Mouse (Mus musculus): ENCODE data around the gene Setx.

Setx gene

GRCm38 (mm10) chr2:29151941-29152340, 28.0 kb downstream of the Setx start:
- no peak for DNase-seq (ENCODE audit: low spot score)

GRCm38 (mm10) chr2:29168067-29168466, 44.1 kb downstream of the Setx start:
- no peak for DNase-seq (ENCODE audit: low spot score)

GRCm38 (mm10) chr2:29174887-29175286, 50.9 kb downstream of the Setx start:
- no peak for DNase-seq (ENCODE audit: low spot score)

GRCm38 (mm10) chr2:29179810-29180209, 55.8 kb downstream of the Setx start:
- DNase-seq (ENCODE audit: low spot score) = no peak

- DNase-seq (ENCODE audit: low spot score) = no peak
These were observed 57.1 kb downstream of the Setx start for GRCm38 (mm10) chr2:29181111-29181510.

GRCm38 (mm10) chr2:29183266-29183924, 59.4 kb downstream of the Setx start:
- DNase-seq (ENCODE audit: low spot score) = no peak

- no peak for DNase-seq (ENCODE audit: low spot score)
These were observed 62.2 kb downstream of the Setx start for GRCm38 (mm10) chr2:29186209-29186608.

GRCm38 (mm10) chr2:29190392-29190791, 66.4 kb downstream of the Setx start:
- no peak for DNase-seq (ENCODE audit: low spot score)

- no peak for DNase-seq (ENCODE audit: low spot score)
These were observed 67.5 kb downstream of the Setx start for GRCm38 (mm10) chr2:29191216-29192215.

GRCm38 (mm10) chr2:29192629-29193278, 68.8 kb downstream of the Setx start:
- DNase-seq (ENCODE audit: low spot score) = no peak

- DNase-seq (ENCODE audit: low spot score) = no peak
These were observed 70.0 kb downstream of the Setx start for GRCm38 (mm10) chr2:29193819-29194546.

GRCm38 (mm10) chr2:29194547-29195463, 70.8 kb downstream of the Setx start:
- no peak for DNase-seq (ENCODE audit: low spot score)

GRCm38 (mm10) chr2:29196844-29197243, 72.9 kb downstream of the Setx start:
- DNase-seq (ENCODE audit: low spot score) = no peak

- no peak for DNase-seq (ENCODE audit: low spot score)
These were observed 74.5 kb downstream of the Setx start for GRCm38 (mm10) chr2:29198446-29198845.

- no peak for DNase-seq (ENCODE audit: low spot score)
These were observed 75.9 kb downstream of the Setx start for GRCm38 (mm10) chr2:29199909-29200308.

GRCm38 (mm10) chr2:29201223-29201955, 77.4 kb downstream of the Setx start:
- no peak for DNase-seq (ENCODE audit: low spot score)

- no peak for DNase-seq (ENCODE audit: low spot score)
These were observed 82.2 kb downstream of the Setx start for GRCm38 (mm10) chr2:29206156-29206555.

- DNase-seq (ENCODE audit: low spot score) = no peak
These were observed 92.5 kb downstream of the Setx start for GRCm38 (mm10) chr2:29216286-29217012.

GRCm38 (mm10) chr2:29217042-29217441, 93.1 kb downstream of the Setx start:
- no peak for DNase-seq (ENCODE audit: low spot score)
